Mouse (Mus musculus) hindbrain, embryonic 14.5 days (tissue): ENCODE measurements around the gene Wfdc13. TPM values are rescaled to one million over a fixed set of nuclear protein-coding genes. Genes with fewer than 3 reads are reported as not detected.
A peak's percentile ranks its signal among the peaks of the same experiment; 100 is the strongest.

Experiments used
- ATAC-seq: fragments of 200-750 bp; cut with Nextera tagmentation; 2 replicates; pipeline ENCODE4 v1.8.0; 2017; ENCODE audit warnings: moderate number of reproducible peaks, mild to moderate bottlenecking, moderate TSS enrichment, moderate library complexity; ENCODE audit not compliant: low FRiP score
- DNase-seq: peaks from one replicate; pipeline ENCODE4 v3.0.0-alpha.2; 2015; ENCODE audit warnings: low spot score
- H3K27ac ChIP-seq: fragments of 300-500 bp; sonication (generic); 2 replicates; pipeline ENCODE4 v1.5.1; 2014; ENCODE audit warnings: mild to moderate bottlenecking, moderate library complexity
- H3K27me3 ChIP-seq: fragments of 300-500 bp; sonication (generic); 2 replicates; pipeline ENCODE4 v1.6.1; 2014; ENCODE audit warnings: mild to moderate bottlenecking, low read length, mixed read lengths; ENCODE audit not compliant: control insufficient read depth, insufficient read depth
- H3K36me3 ChIP-seq: fragments of 300-500 bp; sonication (generic); replicated peaks from 2 replicates; pipeline ENCODE4 v1.6.1; 2014; ENCODE audit not compliant: control insufficient read depth, insufficient read depth
- H3K4me1 ChIP-seq: fragments of 300-500 bp; sonication (generic); replicated peaks from 2 replicates; pipeline ENCODE4 v1.6.1; 2014; ENCODE audit warnings: antibody characterized with exemption, low read length, mixed read lengths; ENCODE audit not compliant: control insufficient read depth, insufficient read depth
- H3K4me2 ChIP-seq: fragments of 300-500 bp; sonication (generic); replicated peaks from 2 replicates; pipeline ENCODE4 v1.6.1; 2014; ENCODE audit warnings: mild to moderate bottlenecking, moderate library complexity
- H3K4me3 ChIP-seq: fragments of 300-500 bp; sonication (generic); replicated peaks from 2 replicates; pipeline ENCODE4 v1.5.1; 2014; ENCODE audit warnings: mild to moderate bottlenecking, low read length
- H3K9ac ChIP-seq: fragments of 300-500 bp; sonication (generic); 2 replicates; pipeline ENCODE4 v1.6.1; 2014
- H3K9me3 ChIP-seq: fragments of 300-500 bp; sonication (generic); 2 replicates; pipeline ENCODE4 v1.6.1; 2016; ENCODE audit warnings: low read length; ENCODE audit not compliant: control insufficient read depth
- WGBS: fragments of 180-500 bp; shearing (Covaris S2); extraction: QIAGEN DNeasy Blood & Tissue Kit; methylation state at CpG from one replicate; pipeline ENCODE4 v1.1.7; 2014; 5-methylcytosine and 5-hydroxymethylcytosine counted together
- polyA plus RNA-seq: library from polyadenylated mRNA; unstranded; fragments of >200 nt; fragmentation: Nextera tagmentation; extraction: Ambion mirVana; gene quantifications from 2 replicates; pipeline ENCODE4 v1.2.1, GENCODE M21; 2014

Gene Wfdc13
- polyA plus RNA-seq, 1 experiment from 2014 or later = not detected

GRCm38 (mm10) chr2:164670938-164671337, 14.0 kb upstream of the Wfdc13 start:
- DNase-seq (no peak), ATAC-seq (no peak)
- WGBS = 22% methylated on average over 1 of the region's 1 CpGs
- Histone ChIP-seq H3K27ac (no peak overlapping the region), H3K9me3 (no peaks in the 10 kb centered on the region), H3K9ac (no peak overlapping the region), H3K36me3 (no peaks in the 10 kb centered on the region), H3K4me2 (no peak overlapping the region), H3K4me3 (no peak overlapping the region), H3K27me3 (no peaks in the 10 kb centered on the region), H3K4me1 (no peaks in the 10 kb centered on the region)

- Histone ChIP-seq H3K27ac (no peak within 1 kb of the TSS), H3K27me3 (no peaks in the 10 kb centered on the region), H3K4me3 (no peak within 1 kb of the TSS), H3K9ac (no peak within 1 kb of the TSS), H3K9me3 (no peaks in the 10 kb centered on the region), H3K36me3 (no peaks in the 10 kb centered on the region), H3K4me1 (peaks cover 4% of the 10 kb centered on the region; the same call in 1 of the 2 replicates), H3K4me2 (no peak within 1 kb of the TSS)
- WGBS = 81% methylated on average over 7 of the region's 7 CpGs
- DNase-seq (no peak), ATAC-seq (no peak)
These were observed 10.9 kb upstream of the Wfdc13 start, which contains the start of gene Wfdc11 for GRCm38 (mm10) chr2:164673987-164674386. Gene Wfdc11 (minus strand): TSS chr2:164674087.

GRCm38 (mm10) chr2:164676103-164676502, 8.8 kb upstream of the Wfdc13 start:
- Histone ChIP-seq H3K9me3 (no peaks in the 10 kb centered on the region), H3K9ac (no peak overlapping the region), H3K4me1 (peaks cover 5% of the 10 kb centered on the region; the same call in 1 of the 2 replicates), H3K27me3 (no peaks in the 10 kb centered on the region), H3K4me2 (no peak overlapping the region), H3K4me3 (no peak overlapping the region), H3K27ac (no peak overlapping the region), H3K36me3 (no peaks in the 10 kb centered on the region)
- WGBS = 81% methylated on average over 7 of the region's 7 CpGs
- no peak for DNase-seq
- no peak for ATAC-seq

GRCm38 (mm10) chr2:164676916-164677685, 7.8 kb upstream of the Wfdc13 start:
- Histone ChIP-seq H3K36me3 (no peaks in the 10 kb centered on the region), H3K4me1 (peaks cover 5% of the 10 kb centered on the region; the same call in 1 of the 2 replicates), H3K9ac (no peak overlapping the region), H3K27ac (no peak overlapping the region), H3K4me3 (no peak overlapping the region), H3K27me3 (no peaks in the 10 kb centered on the region), H3K4me2 (no peak overlapping the region), H3K9me3 (no peaks in the 10 kb centered on the region)
- 90% methylated on average over 16 of the region's 16 CpGs for WGBS
- no peak for ATAC-seq
- no peak for DNase-seq

- H3K4me1 ChIP-seq = peaks cover 5% of the 10 kb centered on the region; the same call in 1 of the 2 replicates
These were observed 5.9 kb upstream of the Wfdc13 start for GRCm38 (mm10) chr2:164678848-164679625.

GRCm38 (mm10) chr2:164679906-164680305, 5.0 kb upstream of the Wfdc13 start:
- Histone ChIP-seq H3K9me3 (no peaks in the 10 kb centered on the region), H3K4me2 (no peak overlapping the region), H3K4me1 (peaks cover 5% of the 10 kb centered on the region; the same call in 1 of the 2 replicates), H3K4me3 (no peak overlapping the region), H3K36me3 (no peaks in the 10 kb centered on the region), H3K9ac (no peak overlapping the region), H3K27me3 (no peaks in the 10 kb centered on the region), H3K27ac (no peak overlapping the region)
- DNase-seq (no peak), ATAC-seq (no peak)
- 65% methylated on average over 3 of the region's 3 CpGs for WGBS

More at GRCm38 (mm10) chr2:164678848-164679625, 5.9 kb upstream of the Wfdc13 start:
- H3K9ac ChIP-seq = no peak overlapping the region
- no peak overlapping the region for H3K27ac ChIP-seq
- H3K27me3 ChIP-seq = no peaks in the 10 kb centered on the region
- peak overlapping the region; percentile 52 for H3K4me2 ChIP-seq
- peak overlapping the region; percentile 24 for H3K4me3 ChIP-seq
- H3K9me3 ChIP-seq = no peaks in the 10 kb centered on the region
- no peaks in the 10 kb centered on the region for H3K36me3 ChIP-seq
- 22% methylated on average over 19 of the region's 19 CpGs for WGBS
- ATAC-seq (peak; percentile 73; the same call in 1 of the 2 replicates), DNase-seq (peak; percentile 74)

- H3K9me3 ChIP-seq = no peaks in the 10 kb centered on the region
- no peaks in the 10 kb centered on the region for H3K36me3 ChIP-seq
- H3K4me1 ChIP-seq = no peaks in the 10 kb centered on the region
- H3K27me3 ChIP-seq = no peaks in the 10 kb centered on the region
- no peak for ATAC-seq
- no peak within 1 kb of the TSS for H3K9ac ChIP-seq
- 70% methylated on average over 4 of the region's 4 CpGs for WGBS
- no peak within 1 kb of the TSS for H3K4me3 ChIP-seq
- H3K27ac ChIP-seq = no peak within 1 kb of the TSS
- DNase-seq = no peak
- H3K4me2 ChIP-seq = no peak within 1 kb of the TSS
These were observed 13.3 kb downstream of the Wfdc13 start, which contains the start of gene Spint4 for GRCm38 (mm10) chr2:164698201-164698600. Gene Spint4 (plus strand): TSS chr2:164698501.

- Histone ChIP-seq H3K4me2 (no peak overlapping the region), H3K9ac (no peak overlapping the region), H3K9me3 (no peaks in the 10 kb centered on the region), H3K36me3 (no peaks in the 10 kb centered on the region), H3K27me3 (no peaks in the 10 kb centered on the region), H3K4me1 (no peaks in the 10 kb centered on the region), H3K27ac (no peak overlapping the region), H3K4me3 (no peak overlapping the region)
- ATAC-seq (no peak), DNase-seq (no peak)
- WGBS = 88% methylated on average over 5 of the region's 5 CpGs
These were observed 16.1 kb downstream of the Wfdc13 start for GRCm38 (mm10) chr2:164700959-164701358.

- ATAC-seq (no peak), DNase-seq (no peak)
- Histone ChIP-seq H3K4me1 (no peaks in the 10 kb centered on the region), H3K9me3 (no peaks in the 10 kb centered on the region), H3K4me2 (no peak overlapping the region), H3K9ac (no peak overlapping the region), H3K36me3 (no peaks in the 10 kb centered on the region), H3K4me3 (no peak overlapping the region), H3K27me3 (no peaks in the 10 kb centered on the region), H3K27ac (no peak overlapping the region)
- 85% methylated on average over 5 of the region's 5 CpGs for WGBS
These were observed 16.9 kb downstream of the Wfdc13 start for GRCm38 (mm10) chr2:164701761-164702160.
